Mouse (Mus musculus): Measurements from ENCODE around the gene Hlf.

The Hlf gene

GRCm38 (mm10) chr11:90320922-90321321 lies 69.8 kb downstream of the Hlf start:
- no peaks in the 10 kb centered on the region for H3K36me3 ChIP-seq (ENCODE audit: insufficient read depth, low read length)
- no peaks in the 10 kb centered on the region for H3K9me3 ChIP-seq (ENCODE audit: low read length)
- TF ChIP-seq CTCF (conservative IDR thresholded peaks at IDR 0.05; ENCODE audit: low read length) (no peak), NANOG (IDR thresholded peaks at IDR 0.05; ENCODE audit: borderline replicate concordance, low read length) (no peak), POU5F1 (IDR thresholded peaks at IDR 0.05; ENCODE audit: borderline replicate concordance, low read length) (no peak)
- no peaks in the 10 kb centered on the region for H3K4me1 ChIP-seq (replicated peaks; ENCODE audit: low read depth, low read length)
- no peak overlapping the region for H3K4me3 ChIP-seq (replicated peaks; ENCODE audit: low read length)
- no peaks in the 10 kb centered on the region for H3K27me3 ChIP-seq (ENCODE audit: insufficient read depth, low read length)

- no peaks in the 10 kb centered on the region for H3K4me1 ChIP-seq (replicated peaks; ENCODE audit: low read depth, low read length)
- peak; percentile 75 for TF ChIP-seq CTCF (conservative IDR thresholded peaks at IDR 0.05; ENCODE audit: low read length)
- no peak for TF ChIP-seq NANOG (IDR thresholded peaks at IDR 0.05; ENCODE audit: borderline replicate concordance, low read length)
- no peaks in the 10 kb centered on the region for H3K36me3 ChIP-seq (ENCODE audit: insufficient read depth, low read length)
- no peaks in the 10 kb centered on the region for H3K9me3 ChIP-seq (ENCODE audit: low read length)
- H3K4me3 ChIP-seq (replicated peaks; ENCODE audit: low read length): no peak overlapping the region
- H3K27me3 ChIP-seq (ENCODE audit: insufficient read depth, low read length): no peaks in the 10 kb centered on the region
These were observed 73.2 kb downstream of the Hlf start for GRCm38 (mm10) chr11:90317482-90317881.

DNA sequence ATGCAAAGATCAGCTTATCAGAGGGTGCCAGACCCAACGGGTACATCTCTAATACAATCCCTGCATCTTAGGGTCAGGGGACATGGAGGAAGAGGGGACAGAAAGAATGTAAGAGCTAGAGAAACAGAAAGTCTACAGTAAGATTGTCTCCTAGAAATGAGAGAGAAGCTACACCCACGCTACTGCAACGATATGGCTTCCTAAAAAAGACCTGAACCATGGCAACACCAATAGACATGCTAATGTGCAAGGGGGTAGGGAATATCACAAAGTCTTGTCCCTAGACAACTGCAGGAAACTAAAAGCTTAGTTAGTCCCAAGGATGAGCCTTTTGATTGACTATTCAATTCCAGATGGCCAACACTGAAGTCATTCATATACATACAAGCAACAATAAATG lies 76.1 kb downstream of the Hlf start:
- Histone ChIP-seq H3K36me3 (ENCODE audit: insufficient read depth, low read length) (no peaks in the 10 kb centered on the region), H3K27me3 (ENCODE audit: insufficient read depth, low read length) (no peaks in the 10 kb centered on the region), H3K9me3 (ENCODE audit: low read length) (no peaks in the 10 kb centered on the region), H3K4me3 (replicated peaks; ENCODE audit: low read length) (no peak overlapping the region), H3K4me1 (replicated peaks; ENCODE audit: low read depth, low read length) (no peaks in the 10 kb centered on the region)
- TF ChIP-seq CTCF (conservative IDR thresholded peaks at IDR 0.05; ENCODE audit: low read length) (no peak), NANOG (IDR thresholded peaks at IDR 0.05; ENCODE audit: borderline replicate concordance, low read length) (no peak), POU5F1 (IDR thresholded peaks at IDR 0.05; ENCODE audit: borderline replicate concordance, low read length) (no peak)

- H3K4me1 ChIP-seq (replicated peaks; ENCODE audit: low read depth, low read length): no peaks in the 10 kb centered on the region
- no peak overlapping the region for H3K4me3 ChIP-seq (replicated peaks; ENCODE audit: low read length)
- peaks cover 19% of the 10 kb centered on the region for H3K9me3 ChIP-seq (ENCODE audit: low read length)
- peak; percentile 57 for TF ChIP-seq CTCF (conservative IDR thresholded peaks at IDR 0.05; ENCODE audit: low read length)
- no peak for TF ChIP-seq POU5F1 (IDR thresholded peaks at IDR 0.05; ENCODE audit: borderline replicate concordance, low read length)
- TF ChIP-seq NANOG (IDR thresholded peaks at IDR 0.05; ENCODE audit: borderline replicate concordance, low read length): no peak
- H3K36me3 ChIP-seq (ENCODE audit: insufficient read depth, low read length): no peaks in the 10 kb centered on the region
- H3K27me3 ChIP-seq (ENCODE audit: insufficient read depth, low read length): no peaks in the 10 kb centered on the region
These were observed 83.7 kb downstream of the Hlf start for GRCm38 (mm10) chr11:90306993-90307392.

GRCm38 (mm10) chr11:90306067-90306466 lies 84.6 kb downstream of the Hlf start:
- Histone ChIP-seq H3K9me3 (ENCODE audit: low read length) (peaks cover 19% of the 10 kb centered on the region), H3K36me3 (ENCODE audit: insufficient read depth, low read length) (no peaks in the 10 kb centered on the region), H3K4me1 (replicated peaks; ENCODE audit: low read depth, low read length) (no peaks in the 10 kb centered on the region), H3K4me3 (replicated peaks; ENCODE audit: low read length) (no peak overlapping the region), H3K27me3 (ENCODE audit: insufficient read depth, low read length) (no peaks in the 10 kb centered on the region)
- TF ChIP-seq POU5F1 (IDR thresholded peaks at IDR 0.05; ENCODE audit: borderline replicate concordance, low read length): no peak
- no peak for TF ChIP-seq CTCF (conservative IDR thresholded peaks at IDR 0.05; ENCODE audit: low read length)
- TF ChIP-seq NANOG (IDR thresholded peaks at IDR 0.05; ENCODE audit: borderline replicate concordance, low read length): no peak

GRCm38 (mm10) chr11:90294622-90295021 lies 96.1 kb downstream of the Hlf start:
- Histone ChIP-seq H3K4me3 (replicated peaks; ENCODE audit: low read length) (no peak overlapping the region), H3K27me3 (ENCODE audit: insufficient read depth, low read length) (no peaks in the 10 kb centered on the region), H3K9me3 (ENCODE audit: low read length) (no peaks in the 10 kb centered on the region), H3K36me3 (ENCODE audit: insufficient read depth, low read length) (no peaks in the 10 kb centered on the region), H3K4me1 (replicated peaks; ENCODE audit: low read depth, low read length) (no peaks in the 10 kb centered on the region)
- no peak for TF ChIP-seq CTCF (conservative IDR thresholded peaks at IDR 0.05; ENCODE audit: low read length)
- TF ChIP-seq NANOG (IDR thresholded peaks at IDR 0.05; ENCODE audit: borderline replicate concordance, low read length): no peak
- TF ChIP-seq POU5F1 (IDR thresholded peaks at IDR 0.05; ENCODE audit: borderline replicate concordance, low read length): no peak

GRCm38 (mm10) chr11:90292766-90293165 lies 97.9 kb downstream of the Hlf start:
- Histone ChIP-seq H3K4me1 (replicated peaks; ENCODE audit: low read depth, low read length) (no peaks in the 10 kb centered on the region), H3K36me3 (ENCODE audit: insufficient read depth, low read length) (no peaks in the 10 kb centered on the region), H3K4me3 (replicated peaks; ENCODE audit: low read length) (no peak overlapping the region), H3K9me3 (ENCODE audit: low read length) (no peaks in the 10 kb centered on the region), H3K27me3 (ENCODE audit: insufficient read depth, low read length) (no peaks in the 10 kb centered on the region)
- TF ChIP-seq NANOG (IDR thresholded peaks at IDR 0.05; ENCODE audit: borderline replicate concordance, low read length) (no peak), CTCF (conservative IDR thresholded peaks at IDR 0.05; ENCODE audit: low read length) (no peak), POU5F1 (IDR thresholded peaks at IDR 0.05; ENCODE audit: borderline replicate concordance, low read length) (no peak)

GRCm38 (mm10) chr11:90291156-90291555 lies 99.5 kb downstream of the Hlf start:
- no peaks in the 10 kb centered on the region for H3K9me3 ChIP-seq (ENCODE audit: low read length)
- H3K4me3 ChIP-seq (replicated peaks; ENCODE audit: low read length): no peak overlapping the region
- H3K36me3 ChIP-seq (ENCODE audit: insufficient read depth, low read length): no peaks in the 10 kb centered on the region
- TF ChIP-seq CTCF (conservative IDR thresholded peaks at IDR 0.05; ENCODE audit: low read length): no peak
- no peak for TF ChIP-seq POU5F1 (IDR thresholded peaks at IDR 0.05; ENCODE audit: borderline replicate concordance, low read length)
- no peak for TF ChIP-seq NANOG (IDR thresholded peaks at IDR 0.05; ENCODE audit: borderline replicate concordance, low read length)
- no peaks in the 10 kb centered on the region for H3K4me1 ChIP-seq (replicated peaks; ENCODE audit: low read depth, low read length)
- no peaks in the 10 kb centered on the region for H3K27me3 ChIP-seq (ENCODE audit: insufficient read depth, low read length)

DNA sequence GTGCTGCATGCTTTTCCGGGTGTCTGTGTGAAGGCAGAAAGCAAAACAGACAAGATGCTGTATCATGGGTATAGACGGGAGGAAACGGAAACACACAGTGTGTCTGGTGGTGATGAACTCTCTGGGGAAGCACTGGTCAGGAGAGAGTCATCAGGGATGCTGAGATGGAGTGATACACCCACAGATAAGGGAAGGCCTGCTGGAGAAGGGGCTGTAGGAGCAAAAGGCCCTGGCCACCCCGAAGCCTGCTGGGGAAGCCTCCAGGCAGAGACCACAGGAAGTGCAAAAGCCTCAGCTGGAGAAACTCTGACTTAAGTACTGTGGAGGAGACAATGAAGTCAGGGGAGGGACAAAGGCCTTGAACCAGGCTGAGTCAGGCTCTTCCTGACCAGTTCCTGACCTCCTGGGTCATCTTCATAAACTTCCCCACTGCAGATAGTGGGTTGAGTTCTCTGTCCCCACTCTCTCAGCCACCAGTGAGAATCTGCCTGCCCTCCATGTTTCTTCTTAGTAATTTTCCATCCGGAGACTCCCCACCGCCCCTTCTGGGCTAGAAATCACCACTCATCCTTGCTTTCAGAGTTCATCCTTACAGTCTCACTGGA lies 104.0 kb downstream of the Hlf start:
- Histone ChIP-seq H3K27me3 (ENCODE audit: insufficient read depth, low read length) (no peaks in the 10 kb centered on the region), H3K36me3 (ENCODE audit: insufficient read depth, low read length) (no peaks in the 10 kb centered on the region), H3K4me3 (replicated peaks; ENCODE audit: low read length) (no peak overlapping the region), H3K4me1 (replicated peaks; ENCODE audit: low read depth, low read length) (no peaks in the 10 kb centered on the region), H3K9me3 (ENCODE audit: low read length) (no peaks in the 10 kb centered on the region)
- TF ChIP-seq NANOG (IDR thresholded peaks at IDR 0.05; ENCODE audit: borderline replicate concordance, low read length): no peak
- TF ChIP-seq CTCF (conservative IDR thresholded peaks at IDR 0.05; ENCODE audit: low read length): no peak
- TF ChIP-seq POU5F1 (IDR thresholded peaks at IDR 0.05; ENCODE audit: borderline replicate concordance, low read length): no peak

Measured in E14TG2a.4 (cell line).